Mouse (Mus musculus): ENCODE results near the gene Apol8.

Gene Apol8

GRCm38 (mm10) chr15:77756848-77757247 is at the start of gene Apol8:
Gene Apol8 (minus strand): TSS chr15:77757003.
- DNase-seq = no peak

DNA sequence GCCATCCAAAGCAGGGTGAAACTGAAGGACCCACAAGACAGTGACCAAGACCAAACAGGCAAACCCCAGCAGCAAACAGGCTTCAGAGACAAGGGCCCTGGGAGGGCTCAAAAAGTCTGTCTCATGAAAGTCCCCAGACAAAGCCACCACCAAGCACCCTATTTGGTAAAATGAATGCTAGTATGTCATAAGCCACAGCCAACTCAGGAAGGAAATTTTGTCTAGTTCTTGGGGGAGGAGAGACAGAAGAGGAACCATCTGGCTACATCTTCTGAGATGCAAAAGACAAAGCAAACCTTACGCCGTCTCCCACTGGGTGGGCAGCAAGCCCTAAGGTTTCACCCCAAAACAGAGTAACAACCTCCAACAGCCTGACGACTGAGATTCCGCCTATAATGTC is 48.9 kb upstream of the Apol8 start:
- peak in 1 of 2 experiments; percentile 44 for DNase-seq

DNA sequence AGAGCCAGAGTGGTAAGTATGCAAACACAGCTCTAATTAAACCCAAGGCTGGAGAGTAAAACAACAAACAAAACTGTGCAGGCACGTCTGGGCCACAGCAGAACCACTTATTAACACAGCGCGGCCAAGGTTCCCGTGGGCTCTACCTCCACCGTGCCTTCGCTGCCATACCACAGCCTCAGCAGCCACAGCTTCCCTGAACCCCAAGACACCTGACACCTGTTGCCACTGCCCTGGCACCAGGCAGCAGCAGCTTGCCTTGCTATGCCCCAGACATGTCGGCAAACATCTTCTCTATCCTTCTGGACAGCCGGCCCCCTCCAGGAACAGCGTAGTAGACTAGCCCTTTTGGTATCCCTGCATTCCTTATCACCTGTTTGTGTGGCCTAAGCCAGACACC is 48.1 kb upstream of the Apol8 start:
- DNase-seq = peak in 1 of 2 experiments; percentile 57

DNA sequence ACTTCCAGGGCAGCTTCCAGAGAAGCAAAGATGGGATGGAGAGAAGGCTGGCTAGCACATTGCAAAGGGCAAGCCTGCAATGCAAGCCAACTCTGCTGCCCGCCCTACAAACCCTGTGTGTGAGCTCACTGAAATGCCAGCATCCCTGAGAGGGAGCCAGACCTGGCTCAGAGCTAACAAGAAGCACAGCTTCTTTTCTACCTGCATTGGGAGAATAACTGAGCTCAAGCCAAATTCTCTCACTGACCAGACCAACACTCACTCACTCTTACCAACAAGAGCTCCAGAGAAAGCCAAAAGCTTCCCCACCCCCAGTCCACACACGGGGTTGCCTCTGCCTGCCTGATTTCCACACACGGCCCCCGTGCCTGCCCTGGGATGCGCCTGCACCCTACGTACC is 47.7 kb upstream of the Apol8 start:
- no peak for DNase-seq

GRCm38 (mm10) chr15:77803747-77804146 is 46.9 kb upstream of the Apol8 start:
- no peak for DNase-seq

DNA sequence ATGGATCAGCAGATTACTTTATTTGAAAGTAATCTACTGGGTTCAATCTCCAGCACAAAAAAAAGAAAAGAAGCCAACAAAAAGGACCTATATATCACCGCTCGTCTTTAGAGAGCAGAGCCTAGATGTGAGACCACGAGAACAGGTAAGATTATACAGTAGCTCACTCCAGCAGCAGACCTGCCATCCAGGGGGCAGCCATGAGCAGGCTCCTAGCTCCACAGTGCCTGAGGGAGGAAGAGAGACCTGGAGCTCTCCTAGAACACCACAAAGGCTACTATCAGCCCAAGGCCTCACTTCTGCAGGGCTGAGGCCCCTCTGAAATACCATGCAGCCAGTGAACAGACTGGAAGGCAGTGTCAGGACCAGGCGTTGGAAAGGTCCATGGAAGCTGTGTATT is 46.2 kb upstream of the Apol8 start:
- DNase-seq = no peak

DNA sequence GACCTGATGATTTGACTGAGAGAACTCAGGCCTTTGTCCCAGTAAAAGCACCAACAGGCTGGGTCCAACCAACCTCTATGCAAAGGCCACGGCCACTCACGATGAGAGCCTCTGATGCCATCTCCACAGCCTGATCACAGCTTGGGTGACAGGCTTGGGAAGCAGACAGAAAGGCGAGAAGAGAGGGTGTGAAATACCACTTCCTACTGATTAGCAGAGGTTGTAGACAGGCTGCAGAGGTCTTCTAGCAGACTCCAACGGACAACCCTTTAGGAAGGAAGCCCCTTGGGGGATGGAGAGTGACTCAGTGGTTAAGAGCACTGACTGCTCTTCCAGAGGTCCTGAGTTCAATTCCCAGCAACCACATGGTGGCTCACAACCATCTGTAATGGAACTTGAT is 44.4 kb upstream of the Apol8 start:
- DNase-seq = no peak

DNA sequence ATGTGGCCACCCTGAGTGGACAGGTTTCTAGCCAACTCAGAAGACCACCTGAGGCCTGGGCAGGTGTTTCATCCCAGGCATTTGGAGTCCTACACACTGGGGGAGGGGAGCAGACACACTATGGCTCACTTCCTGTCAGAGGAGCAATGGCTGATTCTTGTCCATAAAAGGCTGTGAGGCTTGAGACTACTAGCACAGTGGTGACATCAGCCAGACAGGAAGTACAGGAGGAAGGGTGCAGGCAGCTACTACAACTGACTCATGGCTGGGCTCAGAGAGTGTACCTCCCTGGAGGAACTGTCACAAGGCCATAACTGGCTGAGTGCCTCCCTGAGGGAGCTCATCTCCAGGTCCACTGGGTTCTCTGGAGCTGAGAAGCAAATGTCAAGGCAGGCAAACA is 43.7 kb upstream of the Apol8 start:
- DNase-seq = peak; percentile 59 to 85

GRCm38 (mm10) chr15:77799491-77800474 is 43.0 kb upstream of the Apol8 start:
- DNase-seq = no peak

DNA sequence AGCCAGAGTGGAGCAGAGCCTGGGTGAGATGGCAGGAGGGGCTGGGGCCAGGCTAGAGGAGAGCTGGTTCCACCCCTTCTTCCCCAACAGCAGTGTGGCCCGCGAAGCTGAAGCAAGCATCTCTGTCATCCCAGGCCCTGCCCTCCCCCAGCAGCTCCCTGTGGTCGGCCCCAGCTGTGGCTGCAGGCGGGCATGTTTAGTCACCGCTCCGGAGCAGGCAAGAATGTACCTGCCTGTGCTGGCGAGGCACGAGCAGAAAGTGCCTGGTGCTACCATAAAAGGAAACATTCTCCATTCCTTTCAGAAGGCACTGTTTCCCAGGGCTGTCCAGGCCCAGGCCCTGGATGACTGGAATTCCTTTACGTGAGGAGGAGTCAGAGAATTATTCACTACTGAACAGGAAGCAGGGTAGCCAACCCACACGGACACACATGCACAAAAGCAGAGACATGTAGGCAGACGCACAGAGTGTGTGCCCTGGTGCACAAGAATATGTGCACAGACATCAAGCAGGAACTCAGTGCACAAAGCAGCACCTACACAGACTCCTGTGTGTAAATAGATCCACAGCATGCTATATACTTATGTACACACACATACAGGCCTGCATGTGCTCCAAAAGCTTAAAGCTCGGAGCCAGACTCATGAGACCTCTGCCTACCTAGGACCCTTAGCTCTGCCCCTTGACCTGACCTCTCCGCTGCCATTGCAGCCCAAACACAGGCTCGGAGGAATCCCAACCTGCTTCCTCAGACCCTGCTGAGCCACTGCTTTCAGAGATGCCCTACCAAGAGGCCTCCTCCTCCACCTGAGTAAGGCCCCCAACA is 42.1 kb upstream of the Apol8 start:
- peak; percentile 65 to 74 for DNase-seq

DNA sequence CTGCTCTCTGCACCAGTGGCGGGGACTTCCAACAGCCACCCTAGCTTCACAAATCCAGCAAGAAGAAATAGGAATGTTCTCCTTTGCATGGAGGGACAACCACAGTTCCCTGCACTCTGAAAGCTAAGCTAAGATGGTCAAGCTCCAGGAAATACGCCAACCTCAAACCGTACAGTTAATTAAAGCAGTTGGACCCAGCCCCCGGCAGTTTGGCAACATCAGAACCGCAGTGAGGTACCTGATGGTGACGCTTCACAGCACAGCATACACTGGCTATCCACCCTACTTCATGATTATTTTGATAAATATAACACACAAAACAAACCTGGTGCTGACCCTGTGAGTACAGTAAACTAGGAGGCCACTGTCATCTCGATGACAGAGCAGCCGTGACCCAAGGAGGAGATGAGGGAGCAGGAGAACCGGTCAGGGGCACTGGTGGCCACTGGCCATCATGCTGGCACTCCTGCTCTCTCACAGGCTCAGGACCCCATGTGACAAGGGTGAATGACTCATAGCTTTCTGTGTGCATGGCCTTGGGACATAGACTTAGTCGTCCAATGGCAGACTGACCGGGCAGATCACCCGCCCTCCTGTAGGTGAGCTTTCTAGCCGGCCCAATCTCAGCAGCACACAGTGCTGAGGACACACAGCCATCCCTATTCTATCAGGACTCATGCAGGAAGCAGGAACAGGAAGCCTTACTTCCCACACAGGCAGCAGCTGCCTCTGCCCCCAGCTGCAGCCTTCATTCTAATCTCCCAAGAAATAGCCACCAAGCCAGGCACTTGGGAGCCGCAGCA is 41.0 kb upstream of the Apol8 start:
- DNase-seq = no peak

GRCm38 (mm10) chr15:77796409-77797035 is 39.7 kb upstream of the Apol8 start:
- DNase-seq = no peak

DNA sequence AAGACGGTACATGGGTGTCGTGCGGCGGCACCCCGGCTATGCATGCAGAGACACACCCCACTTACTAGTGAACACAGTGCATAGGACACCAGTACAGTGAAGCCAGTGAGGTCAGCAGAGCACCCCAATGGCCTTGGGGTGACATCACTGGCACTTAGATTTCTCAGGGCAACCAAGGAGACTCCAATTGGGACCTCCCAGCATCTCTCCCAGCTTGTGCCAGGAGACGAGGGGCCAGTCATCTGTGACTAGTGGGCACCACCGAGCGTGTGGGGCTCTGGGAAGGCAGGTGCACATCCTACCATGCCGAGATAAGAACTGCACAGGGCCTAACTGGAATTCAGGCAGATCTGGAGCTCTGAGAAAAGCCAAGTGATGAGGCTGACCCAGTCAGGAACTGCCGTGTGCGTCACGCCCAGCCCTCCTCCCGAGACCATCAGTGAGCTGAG is 38.1 kb upstream of the Apol8 start:
- no peak for DNase-seq

- DNase-seq = no peak
These were observed 37.5 kb upstream of the Apol8 start for GRCm38 (mm10) chr15:77794138-77794907.

- no peak for DNase-seq
These were observed 36.8 kb upstream of the Apol8 start for GRCm38 (mm10) chr15:77793554-77793953.

- no peak for DNase-seq
These were observed 36.3 kb upstream of the Apol8 start for GRCm38 (mm10) chr15:77793094-77793493.

DNA sequence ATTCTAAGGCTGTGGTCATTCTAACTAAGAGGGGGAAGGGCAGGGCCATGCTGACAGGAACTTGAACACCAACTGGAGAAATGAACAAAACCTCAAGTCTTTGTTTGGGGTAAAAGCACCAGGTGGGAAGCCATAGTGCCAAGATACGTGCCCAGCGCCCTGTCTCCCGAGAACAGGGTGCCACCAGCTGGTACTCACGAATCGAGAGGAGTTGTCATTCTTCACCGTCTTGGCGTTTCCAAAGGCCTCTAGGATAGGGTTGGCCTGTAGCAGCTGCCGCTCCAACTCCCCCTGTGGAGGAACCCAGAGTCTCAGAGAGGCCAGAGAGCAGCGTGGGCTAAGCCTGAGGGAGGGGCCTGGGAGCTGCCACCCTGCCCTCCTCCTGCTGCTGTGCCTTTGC is 35.3 kb upstream of the Apol8 start:
- DNase-seq = no peak

DNA sequence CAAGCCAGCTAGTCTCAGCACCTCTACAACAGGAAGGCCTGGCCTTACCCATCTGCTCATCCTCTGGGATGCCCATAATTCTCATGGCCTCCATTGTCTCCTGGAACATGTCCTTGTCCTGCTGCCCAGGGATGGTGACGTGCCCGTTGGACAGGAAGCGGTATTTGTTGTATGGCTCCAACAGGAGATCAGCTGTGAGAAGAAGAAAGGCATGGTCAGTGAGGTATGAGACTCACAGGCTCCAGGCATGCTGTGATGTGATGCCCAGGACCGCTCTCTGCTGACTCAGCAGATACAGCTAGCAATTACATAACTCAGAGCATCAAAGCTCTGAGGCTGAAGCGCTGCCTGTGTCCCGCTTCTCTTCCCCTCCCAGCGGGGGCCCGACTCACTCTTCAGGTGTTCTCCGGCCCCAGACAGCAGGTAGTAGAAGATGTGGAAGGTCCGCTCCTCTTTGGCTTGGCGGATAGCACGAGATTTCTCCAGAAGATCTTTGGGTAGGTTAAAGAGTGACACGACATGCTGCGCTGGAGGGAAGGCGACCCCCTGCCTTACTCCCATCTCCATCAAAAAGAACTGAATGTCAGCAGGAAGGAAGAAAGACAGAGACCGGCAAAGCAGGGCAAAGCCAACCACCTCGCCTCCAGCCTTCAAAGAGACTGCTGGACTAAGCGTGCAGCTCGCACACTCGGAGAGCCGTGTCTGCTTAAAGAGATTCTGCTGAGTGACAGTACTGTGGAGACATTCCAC is 34.0 kb upstream of the Apol8 start:
- DNase-seq = no peak

DNA sequence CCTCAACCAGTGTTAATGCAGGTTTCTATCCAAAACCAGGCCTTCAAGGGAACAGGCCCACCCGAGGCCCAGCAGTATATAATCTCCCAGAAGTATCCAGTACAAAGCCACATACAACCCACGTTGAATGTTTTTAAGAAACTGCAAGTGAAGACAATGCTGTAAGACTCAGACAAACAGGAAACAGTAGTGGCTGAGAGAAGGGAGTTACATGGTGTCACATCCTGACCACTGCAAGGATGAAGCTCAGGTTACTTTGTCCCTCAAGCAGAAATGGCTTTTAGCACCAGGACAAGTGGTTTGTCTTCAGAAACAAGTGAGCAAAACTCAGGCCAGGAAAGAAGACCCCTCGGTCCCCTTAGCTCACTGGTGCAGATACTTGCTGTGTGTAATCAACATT is 32.4 kb upstream of the Apol8 start:
- no peak for DNase-seq

GRCm38 (mm10) chr15:77788356-77788755 is 31.6 kb upstream of the Apol8 start:
- no peak for DNase-seq

DNA sequence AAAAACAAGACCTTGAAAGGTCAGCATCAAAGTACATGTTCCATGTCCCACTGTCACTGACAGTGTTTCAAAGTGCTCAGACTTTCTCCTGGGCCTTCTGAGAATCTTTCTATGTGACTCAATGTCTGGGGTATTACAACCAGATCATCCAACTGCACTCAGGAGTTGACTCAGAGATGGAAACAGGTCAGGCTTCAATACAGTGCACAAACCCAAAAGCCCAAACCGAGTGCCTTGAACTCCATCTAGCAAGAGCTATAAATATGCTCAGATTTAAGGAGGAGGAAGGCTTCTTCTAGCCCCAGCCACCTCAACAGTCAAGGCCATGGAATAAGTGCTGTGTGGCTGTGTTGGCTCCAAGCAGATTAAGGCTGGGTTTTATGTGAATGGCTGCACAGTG is 29.0 kb upstream of the Apol8 start:
- DNase-seq = no peak

Measured in thymus, adult 18-20 months (tissue).